Mouse (Mus musculus): ENCODE measurements around the gene Hsp90ab1.

DNA sequence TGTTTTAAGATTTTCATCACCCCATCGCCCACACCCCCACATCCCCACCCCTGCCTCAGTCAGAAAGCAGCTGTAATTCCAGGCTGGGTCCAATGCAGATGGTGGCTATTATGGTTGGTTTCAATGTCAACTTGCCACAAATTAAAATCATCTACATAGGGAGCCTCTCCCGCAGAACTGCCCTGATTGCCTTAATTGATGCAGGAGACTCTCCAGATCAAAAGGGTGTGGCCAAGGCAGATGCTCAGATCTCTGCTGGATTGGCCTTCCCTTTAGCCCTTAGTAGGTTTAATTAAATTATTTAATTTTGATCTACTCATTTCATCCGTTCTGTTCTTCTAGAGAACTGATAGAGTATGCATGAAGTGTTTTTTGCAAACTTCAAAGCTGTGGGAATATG lies 29.9 kb upstream of the Hsp90ab1 start:
- TF ChIP-seq POLR2A (IDR thresholded peaks at IDR 0.05; ENCODE audit: borderline replicate concordance, extremely low read depth, insufficient read depth, insufficient read length, poor library complexity, severe bottlenecking) = no peak
- no peak for TF ChIP-seq CTCF (IDR thresholded peaks at IDR 0.05; ENCODE audit: borderline replicate concordance, extremely low read depth, insufficient read depth, insufficient read length)

Data from brain, embryonic 14.5 days (tissue).